In the genomic region with DNA sequence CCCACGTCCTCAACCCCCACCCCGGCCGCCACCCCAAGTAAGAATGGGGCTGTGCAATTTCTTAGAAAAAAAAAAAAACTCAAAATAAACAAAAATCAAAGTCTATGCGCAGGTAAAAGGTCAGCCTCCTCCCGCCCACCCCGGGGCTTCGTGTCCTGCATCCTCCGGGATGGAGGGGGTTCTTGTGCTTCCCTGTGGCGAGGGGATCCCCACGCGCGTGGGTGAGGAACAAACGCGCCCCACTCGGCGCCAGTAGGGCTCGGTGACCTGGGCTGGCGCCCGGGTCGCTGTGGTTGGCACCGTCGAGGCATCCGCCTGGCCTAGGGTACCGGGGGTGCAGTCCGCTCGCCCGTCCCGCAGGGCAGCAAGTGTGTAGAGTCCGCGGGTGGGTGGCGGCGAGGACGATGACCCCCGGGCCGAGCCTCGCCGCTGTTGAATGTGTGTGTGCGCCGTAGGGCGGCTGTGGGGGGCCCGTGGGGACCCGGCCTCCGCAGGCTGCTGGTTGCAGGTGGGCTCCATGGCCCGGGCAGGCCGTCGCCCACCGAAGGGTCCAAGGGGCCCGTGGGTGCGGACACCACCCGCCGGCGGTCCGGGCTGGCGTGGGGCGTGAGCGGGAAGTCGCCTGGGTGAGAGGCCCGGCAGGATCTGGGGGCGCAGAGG, we compare ENCODE assay signal across 7 mouse cellular contexts. TPM values are rescaled to one million over a fixed set of nuclear protein-coding genes. Genes with fewer than 3 reads are reported as not detected.
DNase-seq lines count a peak whose midpoint lies in the region; ATAC-seq and TF ChIP-seq lines count a peak whose summit lies in the region.

No protein-coding gene starts in this region.

- peaks cover 9% of the 10 kb centered on the region for H3K9me3 ChIP-seq in lung, embryonic 14.5 days (ENCODE audit: low read depth, low read length)
- H3K9me3 ChIP-seq in forebrain, embryonic 15.5 days, result peaks cover 13% of the 10 kb centered on the region; the same call in 1 of the 2 replicates
- H3K9me3 ChIP-seq in limb, embryonic 14.5 days (ENCODE audit: control insufficient read depth, low read length), result peaks cover 11% of the 10 kb centered on the region
- no peaks in the 10 kb centered on the region for H3K9me3 ChIP-seq in stomach, embryonic 15.5 days

- H3K36me3 ChIP-seq in lung, embryonic 14.5 days (ENCODE audit: insufficient read depth), result no peaks in the 10 kb centered on the region
- peaks cover 33% of the 10 kb centered on the region for H3K36me3 ChIP-seq in forebrain, embryonic 15.5 days
- H3K36me3 ChIP-seq in limb, embryonic 14.5 days (ENCODE audit: control insufficient read depth, insufficient read depth, low read length), result no peaks in the 10 kb centered on the region
- H3K36me3 ChIP-seq in stomach, embryonic 15.5 days, result no peaks in the 10 kb centered on the region

- no peaks in the 10 kb centered on the region for H3K4me1 ChIP-seq in lung, embryonic 14.5 days (ENCODE audit: insufficient read depth)
- H3K4me1 ChIP-seq in forebrain, embryonic 15.5 days, result peaks cover 17% of the 10 kb centered on the region
- H3K4me1 ChIP-seq in limb, embryonic 14.5 days (ENCODE audit: control insufficient read depth, insufficient read depth, low read length), result no peaks in the 10 kb centered on the region; the same call in 1 of the 2 replicates
- peaks cover 25% of the 10 kb centered on the region for H3K4me1 ChIP-seq in stomach, embryonic 15.5 days

- H3K9ac ChIP-seq in lung, embryonic 14.5 days, result peak overlapping the region; percentile 49; the same call in 1 of the 2 replicates
- no peak overlapping the region for H3K9ac ChIP-seq in forebrain, embryonic 15.5 days (replicated peaks)
- H3K9ac ChIP-seq in limb, embryonic 14.5 days (ENCODE audit: low read depth, low read length, severe bottlenecking), result peak overlapping the region; percentile 55
- peak overlapping the region; percentile 20 for H3K9ac ChIP-seq in stomach, embryonic 15.5 days

- no peak for TF ChIP-seq CTCF in lung, embryonic 14.5 days (IDR thresholded peaks at IDR 0.05; ENCODE audit: low read depth)

- peaks cover 58% of the 10 kb centered on the region for H3K27me3 ChIP-seq in lung, embryonic 14.5 days (ENCODE audit: insufficient read depth, low read length)
- peaks cover 52% of the 10 kb centered on the region for H3K27me3 ChIP-seq in forebrain, embryonic 15.5 days
- H3K27me3 ChIP-seq in limb, embryonic 14.5 days (ENCODE audit: control insufficient read depth, insufficient read depth, low read length), result peaks cover 62% of the 10 kb centered on the region
- peaks cover 51% of the 10 kb centered on the region for H3K27me3 ChIP-seq in stomach, embryonic 15.5 days (replicated peaks)

- peak overlapping the region; percentile 39 for H3K4me3 ChIP-seq in lung, embryonic 14.5 days (ENCODE audit: low read depth, low read length)
- H3K4me3 ChIP-seq in forebrain, embryonic 15.5 days, result peak overlapping the region; percentile 24; the same call in 1 of the 2 replicates
- peak overlapping the region; percentile 38 for H3K4me3 ChIP-seq in limb, embryonic 14.5 days (replicated peaks; ENCODE audit: low read length)
- peak overlapping the region; percentile 45 for H3K4me3 ChIP-seq in stomach, embryonic 15.5 days (replicated peaks)

- 37% methylated on average over 58 of the region's 59 CpGs for WGBS in lung, embryonic 14.5 days
- 48% methylated on average over 59 of the region's 59 CpGs for WGBS in forebrain, embryonic 15.5 days
- WGBS in limb, embryonic 14.5 days, result 42% methylated on average over 49 of the region's 59 CpGs
- WGBS in stomach, embryonic 15.5 days, result 42% methylated on average over 59 of the region's 59 CpGs

- no peak for DNase-seq in lung, embryonic 14.5 days
- DNase-seq in lung, postnatal 4 days, result no peak
- DNase-seq in limb, embryonic 14.5 days (ENCODE audit: low spot score), result no peak
- no peak for DNase-seq in retina, postnatal 1 day
- DNase-seq in thymus, adult 18-20 months, result no peak

- ATAC-seq in lung, embryonic 14.5 days (ENCODE audit: insufficient read depth), result no peak
- 0 out of 2 replicates have a peak, but pooled peaks have one; percentile 3 for ATAC-seq in forebrain, embryonic 15.5 days (replicated peaks)
- no peak for ATAC-seq in limb, embryonic 14.5 days (ENCODE audit: low FRiP score, low read depth)
- ATAC-seq in stomach, embryonic 15.5 days (ENCODE audit: insufficient read depth, low FRiP score, low read depth), result no peak

- peak overlapping the region; percentile 77 for H3K4me2 ChIP-seq in lung, embryonic 14.5 days
- H3K4me2 ChIP-seq in forebrain, embryonic 15.5 days (replicated peaks), result peak overlapping the region; percentile 39; the same call in 1 of the 2 replicates
- H3K4me2 ChIP-seq in limb, embryonic 14.5 days (replicated peaks; ENCODE audit: low read depth, low read length, severe bottlenecking), result peak overlapping the region; percentile 68
- H3K4me2 ChIP-seq in stomach, embryonic 15.5 days, result peak overlapping the region; percentile 78

- TF ChIP-seq POLR2A in limb, embryonic 14.5 days (IDR thresholded peaks at IDR 0.05; ENCODE audit: borderline replicate concordance, extremely low read depth, insufficient read depth, insufficient read length), result no peak

- H3K27ac ChIP-seq in lung, embryonic 14.5 days (ENCODE audit: low read depth), result no peak overlapping the region
- no peak overlapping the region for H3K27ac ChIP-seq in forebrain, embryonic 15.5 days (replicated peaks)
- no peak overlapping the region for H3K27ac ChIP-seq in limb, embryonic 14.5 days (replicated peaks; ENCODE audit: low read depth, low read length)
- no peak overlapping the region for H3K27ac ChIP-seq in stomach, embryonic 15.5 days

RNA-seq across cellular contexts. Expression of a gene that starts 2.0 kb away (rescaled TPM):
- 0.17 TPM in 1 of 2 replicates, not detected in the other for polyA plus RNA-seq in lung, embryonic 14.5 days (2014; fragmentation: Nextera tagmentation; extraction: Ambion mirVana)
- 0.13 and 0.19 TPM in 2 replicates for polyA plus RNA-seq in forebrain, embryonic 15.5 days (2015; fragmentation: Nextera tagmentation; extraction: Ambion mirVana)
- 0.27 and 0.29 TPM in 2 replicates for polyA plus RNA-seq in limb, embryonic 14.5 days (2012; rRNA removed)
- polyA plus RNA-seq in limb, embryonic 14.5 days (2014; fragmentation: Nextera tagmentation; extraction: Ambion mirVana), result 0.43 and 0.51 TPM in 2 replicates
- polyA plus RNA-seq in stomach, embryonic 15.5 days (2015; fragmentation: Nextera tagmentation; extraction: Ambion mirVana), result 0.52 and 1.6 TPM in 2 replicates

RNA-seq across cellular contexts. Expression of a gene that starts 6.4 kb away (rescaled TPM):
- 0.34 and 0.86 TPM in 2 replicates for polyA plus RNA-seq in lung, embryonic 14.5 days (2014; fragmentation: Nextera tagmentation; extraction: Ambion mirVana)
- polyA plus RNA-seq in forebrain, embryonic 15.5 days (2015; fragmentation: Nextera tagmentation; extraction: Ambion mirVana), result 0.69 and 0.74 TPM in 2 replicates
- not detected in 2 replicates for polyA plus RNA-seq in limb, embryonic 14.5 days (2012; rRNA removed)
- 0.10 and 0.17 TPM in 2 replicates for polyA plus RNA-seq in limb, embryonic 14.5 days (2014; fragmentation: Nextera tagmentation; extraction: Ambion mirVana)
- polyA plus RNA-seq in stomach, embryonic 15.5 days (2015; fragmentation: Nextera tagmentation; extraction: Ambion mirVana), result 0.42 and 0.59 TPM in 2 replicates

RNA-seq across cellular contexts. Expression of a gene that starts 14.2 kb away (rescaled TPM):
- 0.12 and 0.28 TPM in 2 replicates for polyA plus RNA-seq in lung, embryonic 14.5 days (2014; fragmentation: Nextera tagmentation; extraction: Ambion mirVana)
- 0.11 TPM in 2 replicates for polyA plus RNA-seq in forebrain, embryonic 15.5 days (2015; fragmentation: Nextera tagmentation; extraction: Ambion mirVana)
- 0.04 and 0.09 TPM in 2 replicates for polyA plus RNA-seq in limb, embryonic 14.5 days (2012; rRNA removed)
- polyA plus RNA-seq in limb, embryonic 14.5 days (2014; fragmentation: Nextera tagmentation; extraction: Ambion mirVana), result 0.07 and 0.11 TPM in 2 replicates
- polyA plus RNA-seq in stomach, embryonic 15.5 days (2015; fragmentation: Nextera tagmentation; extraction: Ambion mirVana), result 0.36 TPM in 2 replicates

RNA-seq across cellular contexts. Expression of a gene that starts 16.3 kb away (rescaled TPM):
- polyA plus RNA-seq in lung, embryonic 14.5 days (2014; fragmentation: Nextera tagmentation; extraction: Ambion mirVana), result 1.7 and 1.8 TPM in 2 replicates
- polyA plus RNA-seq in forebrain, embryonic 15.5 days (2015; fragmentation: Nextera tagmentation; extraction: Ambion mirVana), result 13.6 and 14.2 TPM in 2 replicates
- polyA plus RNA-seq in limb, embryonic 14.5 days (2012; rRNA removed), result 10.5 and 13.4 TPM in 2 replicates
- 3.1 and 3.8 TPM in 2 replicates for polyA plus RNA-seq in limb, embryonic 14.5 days (2014; fragmentation: Nextera tagmentation; extraction: Ambion mirVana)
- polyA plus RNA-seq in stomach, embryonic 15.5 days (2015; fragmentation: Nextera tagmentation; extraction: Ambion mirVana), result 1.3 and 1.4 TPM in 2 replicates

RNA-seq across cellular contexts. Expression of a gene that starts 38.5 kb away (rescaled TPM):
- polyA plus RNA-seq in lung, embryonic 14.5 days (2014; fragmentation: Nextera tagmentation; extraction: Ambion mirVana), result 14.5 and 16.2 TPM in 2 replicates
- polyA plus RNA-seq in forebrain, embryonic 15.5 days (2015; fragmentation: Nextera tagmentation; extraction: Ambion mirVana), result 9.0 and 10.0 TPM in 2 replicates
- 9.3 and 10.3 TPM in 2 replicates for polyA plus RNA-seq in limb, embryonic 14.5 days (2012; rRNA removed)
- polyA plus RNA-seq in limb, embryonic 14.5 days (2014; fragmentation: Nextera tagmentation; extraction: Ambion mirVana), result 11.6 and 11.7 TPM in 2 replicates
- polyA plus RNA-seq in stomach, embryonic 15.5 days (2015; fragmentation: Nextera tagmentation; extraction: Ambion mirVana), result 13.2 and 14.8 TPM in 2 replicates
